21 mouse cellular contexts compared by ENCODE assay signal in genomic region chr6:108694965-108695724, GRCm38 (mm10). TPM values are rescaled to one million over a fixed set of nuclear protein-coding genes. Genes with fewer than 3 reads are reported as not detected.
DNase-seq lines count a peak whose midpoint lies in the region; ATAC-seq and TF ChIP-seq lines count a peak whose summit lies in the region.
"Had no signal": no experiment of that assay in that cellular context is flagged by ENCODE, and none has a peak within 500 bp of the region (broad histone marks: within the 10 kb centered on the region; RNA-seq: fewer than 3 reads in every experiment).

No protein-coding gene starts in this region.

- 38% methylated on average over 8 of the region's 8 CpGs for WGBS in bone marrow, adult 2 months

- ATAC-seq in megakaryocyte progenitor cell, adult 5-6 weeks (replicated peaks; ENCODE audit: poor library complexity), result peak; percentile 28
- ATAC-seq: forebrain, embryonic 14.5 days had no signal

- TF ChIP-seq POLR2A in bone marrow, adult 2 months (IDR thresholded peaks at IDR 0.05; ENCODE audit: borderline replicate concordance, control insufficient read depth, low read depth, low read length), result no peak

- peaks cover 8% of the 10 kb centered on the region for H3K4me1 ChIP-seq in bone marrow, adult 2 months (ENCODE audit: control insufficient read depth, insufficient read depth, low read length)
- H3K4me1 ChIP-seq: embryonic facial prominence, embryonic 15.5 days; stomach, embryonic 15.5 days had no signal

- H3K27ac ChIP-seq in bone marrow, adult 2 months (ENCODE audit: control insufficient read depth, insufficient read depth, low read depth, low read length, poor library complexity), result peak overlapping the region; percentile 66
- H3K27ac ChIP-seq: embryonic facial prominence, embryonic 15.5 days; kidney, postnatal 0 days; limb, embryonic 10.5 days; stomach, embryonic 15.5 days had no signal

- TF ChIP-seq CTCF in bone marrow, adult 2 months (IDR thresholded peaks at IDR 0.05; ENCODE audit: control insufficient read depth, insufficient read depth, low read length), result no peak

- no peak overlapping the region for H3K4me3 ChIP-seq in bone marrow, adult 2 months (replicated peaks; ENCODE audit: control insufficient read depth, low read depth, low read length)
- H3K4me3 ChIP-seq: embryonic facial prominence, embryonic 15.5 days; heart, embryonic 12.5 days; limb, embryonic 10.5 days; stomach, embryonic 15.5 days had no signal

- DNase-seq in spleen, postnatal 36 days (ENCODE audit: low spot score in 2 of 2), result peak; percentile 24 to 37
- no peak for DNase-seq in spleen, adult 12 weeks (ENCODE audit: low spot score)
- no peak for DNase-seq in layer of hippocampus, postnatal 36 days
- no peak for DNase-seq in adrenal gland, adult 8-10 months
- no peak for DNase-seq in gastrocnemius, adult 18-20 months (ENCODE audit: low spot score)
- DNase-seq: adrenal gland, adult 2 months; cerebellum, adult 18-20 months; cerebellum, postnatal 14 days; gastrocnemius, postnatal 14 days; heart, postnatal 10 days; kidney, adult 18-20 months; lung, embryonic 14.5 days; thymus, postnatal 25 days had no signal

RNA-seq across cellular contexts. Expression of gene Bhlhe40, which starts 34.7 kb away (rescaled TPM):
- polyA plus RNA-seq in bone marrow, adult 2 months (2011; ENCODE audit: insufficient read depth, insufficient read length, low replicate concordance, missing spikeins), result 3.8 and 6.9 TPM in 2 replicates
- total RNA-seq in megakaryocyte progenitor cell, adult 5-6 weeks (2015), result 3.4 and 3.5 TPM in 2 replicates
- total RNA-seq in megakaryocyte progenitor cell, adult 5-6 weeks (2017), result 2.9 and 4.1 TPM in 2 replicates
- 100 to 1,000 TPM in 1 of 2 experiments, 10 to 100 TPM in 1; 92.5 to 102 TPM for total RNA-seq in layer of hippocampus, postnatal 36 days (2021)
- total RNA-seq in adrenal gland, adult 8-10 months (2022), result 10 to 100 TPM; 51.3 to 72.1 (median 68.6) TPM
- 10 to 100 TPM; 70.0 to 98.6 TPM for total RNA-seq in gastrocnemius, adult 18-20 months (2021)

Comparison
In these comparisons a context has a peak if more than half of its experiments do, and no peak if none do; other contexts are left out.
1. DNase-seq: peak in spleen, postnatal 36 days (2 of 2); none in spleen, adult 12 weeks (single experiment), layer of hippocampus, postnatal 36 days (0 of 2), adrenal gland, adult 8-10 months (single experiment) and gastrocnemius, adult 18-20 months (single experiment).
2. RNA of gene Bhlhe40, which starts 34.7 kb away (total RNA-seq): 92.5 to 102 TPM in layer of hippocampus, postnatal 36 days, 70.0 to 98.6 TPM in gastrocnemius, adult 18-20 months and 51.3 to 72.1 TPM in adrenal gland, adult 8-10 months; 2.9 to 4.1 TPM in megakaryocyte progenitor cell, adult 5-6 weeks; every median in the first group is over 10 times any median in the second.